Mouse (Mus musculus) embryo, embryonic 11.5 days (tissue): ENCODE results near the gene Olfr1122.
"Not testable (repeated sequence)": the region's sequence is repeated elsewhere in the genome, so short reads cannot be mapped to it uniquely, and the experiment has no call there.

ENCODE experiments used
- DNase-seq: peaks from one replicate; pipeline ENCODE4 v3.0.0-alpha.2; 2012; ENCODE audit warnings: low read depth, low spot score

The Olfr1122 gene

DNA sequence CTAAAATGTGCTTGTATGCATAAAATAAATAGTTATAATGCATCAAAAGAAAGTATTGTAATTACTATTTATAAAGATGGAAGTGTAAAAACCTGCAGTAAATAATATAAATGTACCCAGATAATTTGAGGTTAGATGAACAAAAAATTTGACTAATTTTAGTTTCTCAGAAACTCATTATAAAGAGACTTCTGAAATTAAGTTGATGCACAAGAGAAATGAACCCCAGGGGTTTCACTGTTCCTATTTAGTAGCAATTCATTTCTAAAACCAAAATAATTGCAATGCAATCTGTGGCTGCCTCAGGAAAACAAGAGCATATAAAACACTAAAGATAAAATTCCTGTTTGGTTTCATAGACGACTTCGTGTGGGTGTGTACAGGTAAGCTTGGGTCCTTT is at the start of gene Olfr1122:
Gene Olfr1122, plus strand, starts transcription at position 301 of the 400 bp plus-strand sequence.
- no peak for DNase-seq

- no peak for DNase-seq
Measured at GRCm38 (mm10) chr2:87354515-87354914, 31.1 kb upstream of the Olfr1122 start, which contains the start of gene Olfr1120. Olfr1120 (plus strand) TSS chr2:87354815.

DNA sequence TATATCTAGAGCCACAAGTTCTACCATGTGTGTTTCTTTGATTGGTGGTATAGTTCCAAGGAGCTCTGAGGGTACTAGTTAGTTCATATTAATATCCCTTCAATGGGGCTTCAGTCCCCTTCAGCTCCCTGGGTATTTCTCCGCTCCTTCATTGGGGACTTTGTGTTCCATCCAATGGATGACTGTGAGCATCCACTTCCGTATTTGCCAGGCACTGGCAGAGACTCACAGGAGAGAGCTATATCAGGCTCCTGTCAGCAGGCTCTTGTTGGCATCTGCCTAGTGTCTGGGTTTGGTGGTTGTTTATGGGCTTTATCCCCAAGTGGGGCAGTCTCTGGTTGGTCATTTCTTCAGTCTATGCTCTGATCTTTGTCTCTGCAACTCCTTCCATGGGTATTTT is 25.5 kb upstream of the Olfr1122 start:
- not testable (repeated sequence) for DNase-seq

DNA sequence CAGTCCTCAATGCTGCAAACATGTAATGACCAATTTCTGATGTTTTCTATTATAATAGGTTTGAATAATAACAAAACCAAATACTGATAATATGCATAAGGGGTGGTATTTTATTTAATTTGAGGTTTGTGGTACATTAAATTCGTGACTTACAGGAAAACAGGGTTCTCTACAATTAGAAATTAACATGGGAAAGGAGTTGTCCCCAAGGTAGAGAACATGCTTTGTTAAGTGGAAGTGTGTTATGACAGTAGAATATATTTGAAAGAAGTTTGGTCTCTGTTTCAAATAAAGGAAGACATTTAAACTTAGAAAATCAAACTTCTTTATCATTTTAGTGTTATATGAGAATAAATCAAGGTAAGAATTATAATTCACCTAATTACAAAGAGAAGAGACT is 16.1 kb upstream of the Olfr1122 start, which contains the start of gene Olfr1121:
Gene Olfr1121, plus strand, starts transcription at position 301 of the 400 bp plus-strand sequence.
- DNase-seq = no peak

- DNase-seq = no peak
Measured at GRCm38 (mm10) chr2:87371726-87372125, 13.9 kb upstream of the Olfr1122 start.

DNA sequence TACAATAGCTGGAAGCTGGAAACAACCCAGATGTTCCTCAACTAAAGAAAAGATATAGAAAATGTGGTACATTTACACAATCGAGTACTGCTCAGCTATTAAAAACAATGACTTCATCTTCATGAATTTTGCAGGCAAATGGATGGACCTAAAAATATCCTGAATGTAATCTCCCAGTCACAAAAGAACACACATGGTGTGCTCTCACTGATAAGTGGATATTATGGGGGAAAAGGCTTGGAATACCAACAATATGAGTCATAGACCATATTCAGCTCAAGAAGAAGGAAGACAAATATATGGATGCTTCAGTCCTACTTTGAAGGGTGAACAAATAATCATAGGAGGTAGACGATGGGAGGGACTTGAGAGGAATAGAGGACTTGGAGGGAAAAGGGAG is 1.7 kb upstream of the Olfr1122 start:
- no peak for DNase-seq

GRCm38 (mm10) chr2:87393605-87394004 is 8.0 kb downstream of the Olfr1122 start:
- not testable (repeated sequence) for DNase-seq

DNA sequence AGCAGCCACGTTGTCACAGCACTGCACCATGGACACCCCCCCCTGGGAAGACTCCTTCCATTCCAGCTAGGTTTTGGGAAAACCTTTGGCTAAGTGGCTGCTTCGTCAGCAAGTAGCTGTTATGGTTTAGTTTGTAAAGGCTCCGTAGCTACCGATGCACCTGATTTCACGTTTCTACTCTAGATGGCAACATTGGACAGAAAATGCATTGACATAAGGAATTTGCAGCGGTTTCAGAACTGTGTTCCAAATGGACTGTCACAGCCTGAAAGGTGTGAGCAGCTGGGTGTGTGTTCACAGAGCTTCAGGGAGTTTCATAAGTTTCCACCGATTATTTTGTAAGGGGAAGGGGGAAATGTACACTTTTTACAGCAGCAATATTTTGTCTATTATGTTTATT is 9.0 kb downstream of the Olfr1122 start:
- DNase-seq = not testable (repeated sequence)

DNA sequence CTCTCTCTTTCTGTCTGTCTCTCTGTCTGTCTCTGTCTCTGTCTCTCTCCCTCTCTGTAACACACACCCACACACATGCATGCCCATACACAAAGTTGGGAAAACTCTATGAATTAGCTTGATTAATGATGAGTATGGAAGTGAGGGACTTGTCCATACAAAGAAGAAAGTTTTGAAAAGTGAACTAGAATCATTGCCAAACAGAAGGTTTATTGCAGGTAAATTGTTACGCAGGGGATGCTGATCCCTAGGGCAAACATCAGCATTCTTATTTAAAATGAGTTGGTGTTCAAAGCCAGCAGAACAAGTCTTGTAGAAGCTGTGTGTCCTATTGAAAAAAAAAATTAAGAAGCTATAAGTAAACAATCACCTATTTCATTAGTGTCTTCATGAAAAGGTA is 30.7 kb downstream of the Olfr1122 start, which contains the start of gene Olfr1123:
Gene Olfr1123, plus strand, starts transcription at position 301 of the 400 bp plus-strand sequence.
- no peak for DNase-seq

GRCm38 (mm10) chr2:87429975-87430374 is 44.3 kb downstream of the Olfr1122 start, which contains the start of gene Olfr1124:
Olfr1124 (plus strand) TSS chr2:87430275.
- no peak for DNase-seq

GRCm38 (mm10) chr2:87437731-87438130 is 52.1 kb downstream of the Olfr1122 start:
- no peak for DNase-seq
